14 mouse cellular contexts compared by ENCODE assay signal in genomic region chr6:50080431-50080830, GRCm38 (mm10). TPM values are rescaled to one million over a fixed set of nuclear protein-coding genes. Genes with fewer than 3 reads are reported as not detected.
DNase-seq lines count a peak whose midpoint lies in the region; TF ChIP-seq lines count a peak whose summit lies in the region.
"Had no signal": no experiment of that assay in that cellular context is flagged by ENCODE, and none has a peak within 500 bp of the region (broad histone marks: within the 10 kb centered on the region; RNA-seq: fewer than 3 reads in every experiment).

No protein-coding gene starts in this region.

- peak; percentile 20 to 32 for DNase-seq in heart, adult 18-20 months
- no peak for DNase-seq in heart, adult 8-10 months (ENCODE audit: low spot score)
- DNase-seq in kidney, postnatal 25 days, result peak; percentile 24 to 50
- DNase-seq in kidney, adult 2 months, result no peak
- DNase-seq in heart, postnatal 4 days, result peak; percentile 38
- DNase-seq in lung, postnatal 36 days, result peak; percentile 87
- DNase-seq in forebrain, embryonic 10.5 days (ENCODE audit: extremely low spot score, low spot score), result no peak
- DNase-seq in B cell, adult 2 months, result no peak
- DNase-seq: cerebellum, adult 2 months; right cerebral cortex, postnatal 14 days; thymus, postnatal 4 days had no signal

- no peaks in the 10 kb centered on the region for H3K9me3 ChIP-seq in forebrain, embryonic 10.5 days
- H3K9me3 ChIP-seq: hindbrain, embryonic 10.5 days; limb, embryonic 13.5 days; midbrain, embryonic 10.5 days had no signal

- no peak overlapping the region for H3K4me3 ChIP-seq in kidney, adult 2 months (ENCODE audit: insufficient read depth, low read depth, low read length)
- no peak overlapping the region for H3K4me3 ChIP-seq in forebrain, embryonic 10.5 days
- H3K4me3 ChIP-seq: hindbrain, embryonic 10.5 days; limb, embryonic 13.5 days; midbrain, embryonic 10.5 days had no signal

- 77% methylated on average over 7 of the region's 7 CpGs for WGBS in kidney, adult 2 months
- WGBS in forebrain, embryonic 10.5 days, result 85% methylated on average over 7 of the region's 7 CpGs

- H3K27me3 ChIP-seq in kidney, adult 2 months (replicated peaks; ENCODE audit: control insufficient read depth, insufficient read depth, low read length), result no peaks in the 10 kb centered on the region
- H3K27me3 ChIP-seq in forebrain, embryonic 10.5 days (ENCODE audit: poor library complexity, severe bottlenecking), result no peaks in the 10 kb centered on the region
- H3K27me3 ChIP-seq: limb, embryonic 13.5 days had no signal

- TF ChIP-seq CTCF in kidney, adult 2 months (conservative IDR thresholded peaks at IDR 0.05; ENCODE audit: insufficient read depth, insufficient read length, low read depth, low read length), result no peak

- H3K27ac ChIP-seq in kidney, adult 2 months (ENCODE audit: insufficient read depth, low read depth, low read length), result no peak overlapping the region
- H3K27ac ChIP-seq in forebrain, embryonic 10.5 days, result no peak overlapping the region
- H3K27ac ChIP-seq: hindbrain, embryonic 10.5 days; limb, embryonic 13.5 days; midbrain, embryonic 10.5 days had no signal

- no peaks in the 10 kb centered on the region for H3K36me3 ChIP-seq in kidney, adult 2 months (ENCODE audit: control insufficient read depth, insufficient read depth, low read length)
- H3K36me3 ChIP-seq in forebrain, embryonic 10.5 days (replicated peaks), result no peaks in the 10 kb centered on the region
- H3K36me3 ChIP-seq: hindbrain, embryonic 10.5 days; limb, embryonic 13.5 days; midbrain, embryonic 10.5 days had no signal

- H3K4me1 ChIP-seq in kidney, adult 2 months (ENCODE audit: control insufficient read depth, insufficient read depth, low read length), result no peaks in the 10 kb centered on the region
- no peaks in the 10 kb centered on the region for H3K4me1 ChIP-seq in forebrain, embryonic 10.5 days
- H3K4me1 ChIP-seq: hindbrain, embryonic 10.5 days; midbrain, embryonic 10.5 days had no signal

- no peak for TF ChIP-seq POLR2A in kidney, adult 2 months (IDR thresholded peaks at IDR 0.05; ENCODE audit: low read depth, low read length)

RNA-seq across cellular contexts. Expression of gene Mpp6, which starts 29.6 kb away (rescaled TPM):
- 10 to 100 TPM; 63.1 to 71.8 TPM for total RNA-seq in heart, adult 18-20 months (2021)
- 10 to 100 TPM; 56.0 to 63.6 (median 61.3) TPM for total RNA-seq in heart, adult 8-10 months (2022)
- polyA plus RNA-seq in kidney, adult 2 months (2012; rRNA removed), result 16.9 and 21.3 TPM in 2 replicates
- 10 to 100 TPM; 75.2 to 75.5 TPM for total RNA-seq in heart, postnatal 4 days (2021)
- 73.6 and 75.0 TPM in 2 replicates for polyA plus RNA-seq in forebrain, embryonic 10.5 days (2016; fragmentation: Nextera tagmentation; extraction: Ambion mirVana)

Comparison
In these comparisons a context has a peak if more than half of its experiments do, and no peak if none do; other contexts are left out.
1. DNase-seq: peak in heart, adult 18-20 months (2 of 2), kidney, postnatal 25 days (2 of 2), heart, postnatal 4 days (single experiment) and lung, postnatal 36 days (single experiment); none in heart, adult 8-10 months (single experiment), kidney, adult 2 months (single experiment), forebrain, embryonic 10.5 days (single experiment) and B cell, adult 2 months (0 of 2).